Mouse (Mus musculus) NIH3T3 (cell line): Measurements from ENCODE around the gene Cyp2f2.

Experiments used
- DNase-seq: peaks from one replicate; pipeline ENCODE4 v3.0.0-alpha.2; 2012; ENCODE audit warnings: low read depth

The Cyp2f2 gene

GRCm38 (mm10) chr7:27119676-27120075 is at the start of gene Cyp2f2:
Gene Cyp2f2, plus strand, starts transcription at chr7:27119909.
- no peak for DNase-seq

DNA sequence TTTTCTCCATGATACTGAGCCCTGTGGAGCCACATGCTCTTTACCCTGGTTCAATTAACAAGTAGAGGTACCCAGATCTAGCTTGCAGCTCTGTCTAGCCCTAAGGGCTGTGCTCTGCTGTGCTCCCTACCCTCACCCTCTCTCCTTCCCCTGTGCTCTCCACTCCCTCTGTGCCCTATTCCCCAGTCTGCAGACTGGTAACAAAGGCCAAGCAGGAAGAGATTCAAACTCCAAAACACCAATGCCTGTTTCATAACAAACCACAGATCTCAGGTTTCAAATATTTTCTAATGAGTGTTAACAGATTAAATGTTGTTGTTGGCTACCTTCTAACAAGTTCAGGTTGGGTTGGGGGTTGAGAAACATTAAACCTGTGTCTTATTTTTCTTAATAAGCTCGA is 41.1 kb upstream of the Cyp2f2 start:
- no peak for DNase-seq

DNA sequence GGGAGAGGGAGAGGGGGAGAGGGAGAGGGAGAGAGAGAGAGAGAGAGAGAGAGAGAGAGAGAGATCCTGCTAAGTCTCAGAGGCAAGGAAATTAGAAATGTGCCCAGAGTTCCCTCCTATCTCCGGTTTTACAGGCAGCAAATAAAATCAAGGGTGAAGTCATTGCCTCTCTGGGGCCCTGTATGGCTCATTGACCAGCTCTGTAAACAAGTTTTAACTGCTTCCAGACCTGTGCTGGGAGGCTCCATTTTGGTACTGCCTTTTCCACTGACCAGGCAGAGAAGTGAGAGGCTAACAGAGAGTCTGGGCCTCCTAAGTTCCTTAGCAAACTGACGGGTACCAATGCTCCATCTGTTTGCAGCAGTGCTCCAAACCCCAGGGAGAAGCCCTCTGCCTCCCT is 38.1 kb upstream of the Cyp2f2 start:
- DNase-seq, result peak; percentile 27

DNA sequence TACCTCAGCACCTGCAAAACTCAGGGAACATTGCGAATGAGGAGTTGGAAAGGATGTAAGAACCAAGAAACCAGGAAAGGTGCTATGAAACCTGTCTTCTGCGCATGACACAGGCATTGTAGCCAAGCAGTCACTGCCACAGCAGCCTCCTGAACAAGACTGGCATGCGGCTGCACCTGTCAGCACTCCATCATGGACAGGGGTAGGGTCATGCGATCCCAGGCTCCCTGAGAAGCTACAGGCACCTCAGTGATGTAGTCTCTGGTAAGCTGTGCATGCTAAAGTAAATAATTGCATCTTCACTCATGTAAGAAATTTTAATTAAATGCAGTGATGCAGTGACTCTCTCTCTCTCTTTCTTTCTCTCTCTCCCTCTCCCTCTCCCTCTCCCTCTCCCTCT is 28.7 kb upstream of the Cyp2f2 start:
- no peak for DNase-seq

GRCm38 (mm10) chr7:27092038-27092703 is 27.5 kb upstream of the Cyp2f2 start:
- DNase-seq, result no peak

DNA sequence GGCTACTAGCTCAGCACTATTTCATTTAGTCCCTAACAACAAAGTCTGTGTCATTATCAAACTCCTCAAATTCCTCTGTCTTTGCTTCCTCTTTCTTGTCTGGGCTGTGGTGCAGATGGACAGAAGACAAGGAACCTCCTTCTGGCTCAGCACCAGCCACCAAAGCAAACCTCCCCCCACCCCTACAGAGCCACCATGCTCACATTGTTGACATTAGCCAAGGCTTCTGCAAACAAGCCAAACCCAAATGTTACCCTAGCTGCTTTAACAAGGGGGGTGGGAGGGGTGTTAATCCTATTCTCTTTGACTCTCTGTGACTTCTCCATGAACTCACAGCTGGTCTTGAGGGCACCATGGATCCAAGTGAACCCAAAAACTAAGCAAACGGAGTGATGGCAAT is 26.8 kb upstream of the Cyp2f2 start:
- no peak for DNase-seq

DNA sequence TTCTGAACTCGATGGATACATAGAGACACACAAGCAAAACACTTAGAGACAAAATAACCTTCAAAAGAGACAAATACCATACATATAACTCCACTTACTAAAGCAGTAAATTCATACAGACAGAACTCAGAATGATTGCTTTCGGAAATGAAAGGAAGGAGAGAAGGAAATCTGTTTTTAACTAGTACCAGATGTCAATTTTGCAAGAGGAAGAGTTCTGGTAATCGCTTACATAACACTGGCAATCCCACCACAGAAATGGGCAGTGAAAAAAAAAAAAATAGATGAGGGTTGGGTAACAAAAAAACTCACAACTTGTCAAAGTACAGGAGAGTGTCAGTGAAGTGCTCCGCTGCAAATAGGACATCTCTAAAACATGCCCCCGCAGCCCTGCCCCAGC is 14.8 kb upstream of the Cyp2f2 start:
- DNase-seq, result peak; percentile 62

DNA sequence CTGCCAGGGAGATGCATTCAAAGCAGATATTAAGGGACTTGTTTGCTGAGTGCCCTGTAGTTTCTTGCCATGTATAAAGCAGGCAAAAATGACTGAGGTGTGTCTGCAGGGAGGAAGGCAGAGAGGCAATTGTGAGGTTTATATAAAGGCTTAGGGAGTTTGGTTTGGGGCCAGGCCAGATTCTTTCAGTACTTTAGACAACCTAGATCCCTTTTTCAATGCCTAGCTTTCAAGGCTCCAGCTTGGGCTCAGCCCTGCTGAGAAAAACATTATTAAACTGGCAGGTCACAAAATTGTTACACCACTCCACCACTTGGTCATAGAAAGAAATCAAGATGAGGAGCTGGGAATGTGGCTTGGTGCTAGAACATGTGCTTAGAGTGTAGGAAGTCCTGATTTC is 9.4 kb upstream of the Cyp2f2 start:
- DNase-seq, result no peak

GRCm38 (mm10) chr7:27111038-27111437 is 8.7 kb upstream of the Cyp2f2 start:
- no peak for DNase-seq

DNA sequence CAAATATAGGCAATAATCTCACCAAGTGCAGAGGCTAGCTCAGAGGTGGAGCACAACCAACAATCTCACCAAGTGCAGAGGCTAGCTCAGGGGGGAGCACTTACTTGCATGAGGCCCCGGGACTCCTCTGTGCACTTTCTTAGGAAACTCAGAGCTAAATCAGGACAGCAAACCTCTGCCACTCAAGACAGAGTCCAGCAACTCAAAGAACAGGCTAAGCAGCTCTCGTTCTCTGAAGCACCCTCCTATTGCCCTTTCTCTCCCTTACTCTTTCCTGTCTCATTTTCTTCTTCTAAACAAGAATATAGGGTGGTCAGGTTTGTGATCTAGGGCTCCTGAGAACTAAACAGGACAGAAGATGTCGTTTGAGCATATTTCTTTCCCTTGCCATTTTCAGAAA is 7.7 kb upstream of the Cyp2f2 start:
- no peak for DNase-seq

DNA sequence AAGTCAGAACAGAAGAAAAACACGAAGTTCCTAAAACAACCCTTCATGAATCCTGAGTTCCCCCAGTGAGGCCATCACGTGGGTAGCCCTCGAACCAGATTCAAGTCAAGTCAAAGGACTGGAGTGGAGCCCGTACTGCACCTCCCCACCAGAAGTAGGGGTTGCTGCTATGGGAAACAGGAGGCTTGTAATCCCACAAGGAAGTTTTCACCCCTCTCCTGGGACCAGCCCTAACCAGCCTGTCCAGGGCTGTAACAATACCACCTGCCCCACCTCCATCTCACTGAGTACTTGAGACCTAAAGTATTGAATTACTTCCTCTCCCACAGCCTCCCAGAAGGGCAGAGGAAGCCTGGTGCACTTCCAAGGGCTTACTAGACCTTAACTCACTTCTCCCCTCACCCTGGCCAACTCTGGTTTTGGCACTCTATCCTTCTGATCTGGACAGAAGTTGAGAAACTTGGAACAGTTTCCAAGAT is 1.6 kb upstream of the Cyp2f2 start:
- DNase-seq, result peak; percentile 82

GRCm38 (mm10) chr7:27124305-27124832 is 4.7 kb downstream of the Cyp2f2 start:
- no peak for DNase-seq

- DNase-seq, result no peak
Measured at GRCm38 (mm10) chr7:27124969-27125368, 5.3 kb downstream of the Cyp2f2 start.

DNA sequence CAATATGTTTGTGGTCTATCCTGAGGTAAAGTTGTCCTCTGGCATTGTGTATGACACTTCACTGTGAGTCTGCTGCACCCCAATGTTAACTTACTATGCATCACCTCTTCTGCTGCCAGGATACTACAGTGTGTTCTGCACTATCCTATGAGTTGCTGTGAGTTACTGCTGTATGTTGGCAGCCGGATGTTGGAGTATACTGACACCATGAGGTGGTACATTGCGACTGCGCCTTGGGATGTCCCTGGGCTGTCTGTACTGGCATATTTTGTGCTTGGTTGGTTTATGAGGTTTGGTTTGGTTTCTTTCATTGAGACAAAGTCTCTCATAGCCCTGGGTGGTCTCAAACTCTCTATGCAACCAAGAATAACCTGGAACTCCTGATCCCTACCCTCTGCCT is 8.5 kb downstream of the Cyp2f2 start:
- DNase-seq, result peak; percentile 64

DNA sequence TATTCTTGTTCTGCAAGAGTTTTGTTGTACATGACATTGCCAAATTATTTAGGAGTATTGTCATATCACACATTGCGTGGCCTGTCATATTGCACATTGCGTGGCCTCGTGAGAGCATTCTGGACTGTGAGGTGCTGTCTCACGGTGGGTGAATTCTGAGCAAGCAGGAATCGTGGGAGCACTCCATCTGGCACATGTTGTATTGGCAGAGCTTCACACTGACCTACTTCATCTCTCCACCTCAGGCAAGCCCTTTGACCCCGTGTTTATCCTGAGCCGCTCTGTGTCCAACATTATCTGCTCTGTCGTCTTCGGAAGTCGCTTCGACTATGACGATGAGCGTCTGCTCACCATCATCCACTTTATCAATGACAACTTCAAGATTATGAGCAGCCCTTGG is 9.2 kb downstream of the Cyp2f2 start:
- DNase-seq, result no peak

GRCm38 (mm10) chr7:27129811-27130210 is 10.1 kb downstream of the Cyp2f2 start:
- DNase-seq, result no peak

DNA sequence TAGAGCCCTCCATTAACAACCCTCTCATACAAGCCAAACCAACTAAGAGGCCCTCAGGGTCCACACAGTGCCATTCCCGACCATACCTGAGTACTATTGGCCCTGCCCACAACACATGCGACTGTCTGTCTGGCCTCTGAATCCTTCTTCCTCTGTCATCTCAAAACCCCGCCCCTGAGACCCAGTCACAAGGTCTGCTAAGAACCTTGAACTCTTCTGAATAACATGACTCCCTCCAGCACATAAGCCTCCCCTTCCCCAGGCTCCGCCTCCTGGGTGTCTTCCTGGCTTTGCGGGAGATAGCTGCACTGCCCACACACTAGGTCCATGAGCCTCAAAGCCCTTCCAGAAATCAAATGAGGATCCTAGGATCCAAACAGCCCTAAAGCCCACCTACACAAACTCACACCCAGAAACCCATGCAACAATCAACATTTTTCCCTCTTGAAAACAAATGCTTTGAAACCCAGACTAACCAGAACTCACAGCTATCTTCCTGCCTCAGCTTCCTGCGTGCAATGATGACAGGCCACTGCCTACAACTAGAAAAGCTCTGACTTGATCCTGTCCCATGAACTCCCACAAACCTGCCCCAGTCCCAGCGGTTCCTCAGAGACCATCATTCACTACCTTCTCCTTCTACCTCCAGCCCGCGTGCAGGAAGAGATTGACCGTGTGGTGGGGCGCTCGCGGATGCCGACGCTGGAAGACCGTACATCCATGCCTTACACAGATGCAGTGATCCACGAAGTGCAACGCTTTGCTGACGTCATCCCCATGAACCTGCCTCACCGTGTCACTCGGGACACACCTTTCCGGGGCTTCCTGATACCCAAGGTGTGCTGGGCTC is 11.0 kb downstream of the Cyp2f2 start:
- no peak for DNase-seq

DNA sequence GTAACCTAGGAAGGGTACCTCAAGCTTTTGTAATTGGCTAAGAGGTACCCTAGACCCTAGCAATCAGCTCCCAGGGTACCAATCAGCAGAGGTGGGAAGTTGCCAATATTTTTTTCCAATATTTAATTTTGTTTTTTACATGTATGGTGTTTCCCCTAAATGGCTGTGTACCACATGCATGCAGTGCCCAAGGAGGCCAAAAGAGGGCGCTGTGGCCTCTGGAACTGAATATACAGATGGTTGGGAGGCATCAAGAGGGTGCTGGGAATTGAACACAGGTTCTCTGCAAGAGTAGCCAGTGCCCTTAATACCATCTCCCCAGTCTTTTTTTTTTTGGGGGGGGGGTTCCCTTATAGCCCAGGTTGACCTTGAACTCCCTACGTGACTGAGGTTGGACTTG is 11.7 kb downstream of the Cyp2f2 start:
- no peak for DNase-seq

- peak; percentile 71 for DNase-seq
Measured at GRCm38 (mm10) chr7:27132588-27132987, 12.9 kb downstream of the Cyp2f2 start.

DNA sequence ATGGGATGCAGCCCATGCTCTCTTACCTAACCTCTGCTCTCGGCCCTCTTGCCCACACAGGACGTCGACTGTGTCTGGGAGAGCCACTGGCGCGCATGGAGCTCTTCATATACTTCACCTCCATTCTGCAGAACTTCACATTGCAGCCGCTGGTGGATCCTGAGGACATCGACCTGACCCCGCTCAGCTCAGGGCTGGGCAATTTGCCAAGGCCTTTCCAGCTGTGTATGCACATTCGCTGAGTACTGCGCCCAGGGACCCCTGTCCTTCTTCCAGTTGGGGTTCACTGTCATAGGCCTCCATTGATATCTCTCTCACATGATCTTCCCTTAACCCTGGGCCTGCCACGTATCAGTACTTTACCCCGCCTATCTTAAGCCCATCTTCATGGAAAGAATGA is 13.4 kb downstream of the Cyp2f2 start:
- DNase-seq, result no peak

- DNase-seq, result no peak
Measured at GRCm38 (mm10) chr7:27133757-27134156, 14.0 kb downstream of the Cyp2f2 start.

DNA sequence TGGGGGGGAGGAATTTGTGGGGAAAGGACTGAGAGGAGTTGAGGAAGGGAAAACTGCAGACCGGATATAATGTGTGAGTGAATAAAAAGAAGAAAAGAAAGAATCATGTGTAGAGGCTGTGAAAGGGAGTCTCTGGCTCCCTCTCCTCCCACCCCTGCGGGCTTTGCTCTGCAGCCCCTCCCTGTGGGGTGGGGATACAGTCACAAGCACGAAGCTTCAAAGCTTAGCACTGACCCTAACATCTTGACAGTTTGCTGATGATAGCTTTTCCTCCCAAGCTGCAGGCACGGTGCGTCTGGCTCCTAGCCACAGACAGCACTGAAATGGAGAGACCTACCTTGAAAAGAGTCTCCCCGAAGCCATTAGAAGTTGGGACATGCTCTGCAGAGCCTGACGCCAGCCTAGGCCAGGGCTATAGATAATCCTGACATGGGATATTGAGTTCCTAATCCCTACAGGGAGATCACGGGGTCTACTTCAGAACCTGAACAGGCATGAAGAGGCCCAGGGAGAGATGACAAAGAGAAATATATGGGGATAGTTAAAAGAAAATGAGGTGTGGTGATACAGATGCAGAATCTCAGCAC is 16.8 kb downstream of the Cyp2f2 start:
- no peak for DNase-seq
